Mouse (Mus musculus) kidney, adult 11 months (tissue): ENCODE results near the gene Ptger1.

ENCODE experiments used
- DNase-seq: peaks from one replicate; pipeline ENCODE4 v3.0.0; 2022

The Ptger1 gene

DNA sequence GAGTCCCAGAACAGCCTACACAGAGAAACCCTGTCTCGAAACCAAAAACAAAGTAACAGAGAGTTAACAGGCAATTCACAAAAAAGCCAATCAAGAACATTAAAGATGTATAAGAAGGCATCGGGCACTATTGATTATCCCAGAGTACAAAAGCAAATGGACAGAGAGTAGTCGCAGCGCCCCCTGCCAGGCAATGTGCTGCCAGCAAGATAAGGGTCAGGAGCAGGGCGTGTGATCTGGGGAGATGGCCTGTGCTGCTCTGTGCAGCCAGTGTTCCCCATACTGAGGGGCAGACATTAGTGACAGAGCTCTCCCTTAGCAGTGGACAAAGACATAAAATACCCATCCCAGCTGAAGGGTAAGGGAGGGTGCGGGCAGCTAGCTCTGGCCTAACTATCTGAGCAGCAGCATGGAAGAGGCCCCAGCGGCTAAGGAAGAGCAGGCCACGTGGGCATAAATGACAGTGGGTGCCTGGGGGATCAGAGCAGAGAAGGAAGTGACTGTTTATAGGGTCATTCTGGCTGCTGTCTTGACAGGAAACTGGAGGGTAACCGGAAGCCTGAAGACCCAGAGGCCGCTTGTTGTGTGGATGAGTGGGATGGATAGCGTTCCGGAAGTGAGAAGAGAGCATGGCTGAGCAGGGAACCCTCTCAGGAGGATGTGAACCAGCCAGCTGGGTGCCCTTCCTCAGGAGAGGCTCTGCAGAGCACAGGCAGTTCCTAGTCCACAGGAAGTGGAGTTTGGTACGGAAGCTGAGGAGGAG lies 9.8 kb upstream of the Ptger1 start:
- no peak for DNase-seq

DNA sequence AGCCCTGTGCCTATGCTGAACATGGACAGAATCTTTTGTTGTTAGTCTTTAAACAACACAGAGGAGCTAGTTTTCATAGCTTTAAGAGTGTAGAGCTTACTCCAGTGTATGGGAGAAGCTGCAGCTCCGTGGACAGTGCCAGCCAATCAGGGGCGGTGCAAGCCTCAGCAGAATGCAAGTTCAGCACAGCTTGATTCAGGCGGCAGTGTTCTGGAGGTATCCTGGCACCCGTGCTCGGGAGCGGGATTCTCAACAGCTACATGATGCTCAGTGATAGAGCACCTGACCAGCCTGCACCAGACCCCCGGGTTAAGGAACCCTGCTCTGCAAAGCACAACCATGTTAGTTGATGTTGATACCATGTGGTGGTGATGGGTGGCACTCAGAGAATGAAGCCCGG lies 5.9 kb upstream of the Ptger1 start:
- DNase-seq: no peak

GRCm38 (mm10) chr8:83660995-83661680 lies 5.3 kb upstream of the Ptger1 start:
- peak; percentile 44 for DNase-seq

DNA sequence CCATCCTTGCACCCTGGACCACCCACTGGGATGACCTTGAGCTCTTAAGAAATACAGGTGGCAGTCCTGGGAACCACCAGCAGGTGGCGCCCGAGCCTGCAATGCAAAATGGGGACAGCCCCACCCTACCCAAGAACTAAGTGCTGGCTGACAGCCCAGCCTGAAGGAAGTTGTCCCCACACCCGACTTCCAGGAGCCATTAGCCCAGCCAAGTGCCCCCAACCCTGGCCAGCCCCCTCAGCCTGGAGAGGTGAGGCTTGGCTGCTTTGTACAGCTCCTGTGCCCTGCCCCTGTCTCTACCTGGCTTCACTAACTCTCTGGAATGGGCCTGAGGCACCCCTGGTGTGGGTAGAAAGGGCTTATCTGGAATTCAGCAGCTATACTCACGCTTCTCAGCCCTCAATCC lies 4.1 kb upstream of the Ptger1 start:
- peak; percentile 91 for DNase-seq

DNA sequence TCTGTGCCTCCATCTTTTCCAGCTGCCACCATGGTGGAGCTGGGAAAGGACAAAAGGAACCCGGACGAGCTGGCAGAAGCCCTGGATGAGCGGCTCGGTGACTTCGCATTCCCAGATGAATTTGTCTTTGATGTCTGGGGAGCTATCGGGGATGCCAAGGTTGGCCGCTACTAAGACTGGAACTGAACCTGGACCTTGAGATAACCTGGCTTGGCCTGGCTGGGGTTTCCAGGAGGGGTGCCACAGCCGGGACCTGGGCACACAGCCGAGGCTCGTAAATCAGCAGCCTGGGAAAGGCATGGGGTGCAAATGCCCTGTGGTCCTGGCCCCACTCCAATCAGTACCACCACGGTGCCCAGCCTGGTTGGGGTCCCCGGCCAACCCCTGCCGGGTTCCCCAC lies 2.4 kb upstream of the Ptger1 start:
- DNase-seq: no peak

- DNase-seq: no peak
These were observed 1.4 kb upstream of the Ptger1 start for GRCm38 (mm10) chr8:83664931-83665625.

- DNase-seq: no peak
These were observed 372 bp downstream of the Ptger1 start for GRCm38 (mm10) chr8:83666866-83667234.

DNA sequence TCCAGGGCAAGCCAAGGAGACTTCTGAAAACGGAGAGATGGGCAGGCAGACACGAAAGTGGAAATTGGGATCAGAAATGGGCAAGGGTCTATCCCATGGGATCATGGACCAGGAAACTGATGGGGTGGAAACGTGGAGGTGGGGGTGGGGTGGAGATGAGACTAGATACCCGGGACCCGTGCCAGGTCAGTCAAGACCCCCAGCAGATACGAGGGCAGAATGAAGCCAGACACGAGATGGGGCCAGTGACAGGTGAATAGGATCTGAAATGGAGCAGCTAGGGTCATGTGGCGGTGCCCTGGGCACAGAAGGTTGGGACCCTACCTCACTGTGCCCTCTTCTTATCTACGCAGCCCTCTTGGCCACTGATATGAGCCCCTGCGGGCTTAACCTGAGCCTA lies 1.0 kb downstream of the Ptger1 start:
- DNase-seq: no peak

DNA sequence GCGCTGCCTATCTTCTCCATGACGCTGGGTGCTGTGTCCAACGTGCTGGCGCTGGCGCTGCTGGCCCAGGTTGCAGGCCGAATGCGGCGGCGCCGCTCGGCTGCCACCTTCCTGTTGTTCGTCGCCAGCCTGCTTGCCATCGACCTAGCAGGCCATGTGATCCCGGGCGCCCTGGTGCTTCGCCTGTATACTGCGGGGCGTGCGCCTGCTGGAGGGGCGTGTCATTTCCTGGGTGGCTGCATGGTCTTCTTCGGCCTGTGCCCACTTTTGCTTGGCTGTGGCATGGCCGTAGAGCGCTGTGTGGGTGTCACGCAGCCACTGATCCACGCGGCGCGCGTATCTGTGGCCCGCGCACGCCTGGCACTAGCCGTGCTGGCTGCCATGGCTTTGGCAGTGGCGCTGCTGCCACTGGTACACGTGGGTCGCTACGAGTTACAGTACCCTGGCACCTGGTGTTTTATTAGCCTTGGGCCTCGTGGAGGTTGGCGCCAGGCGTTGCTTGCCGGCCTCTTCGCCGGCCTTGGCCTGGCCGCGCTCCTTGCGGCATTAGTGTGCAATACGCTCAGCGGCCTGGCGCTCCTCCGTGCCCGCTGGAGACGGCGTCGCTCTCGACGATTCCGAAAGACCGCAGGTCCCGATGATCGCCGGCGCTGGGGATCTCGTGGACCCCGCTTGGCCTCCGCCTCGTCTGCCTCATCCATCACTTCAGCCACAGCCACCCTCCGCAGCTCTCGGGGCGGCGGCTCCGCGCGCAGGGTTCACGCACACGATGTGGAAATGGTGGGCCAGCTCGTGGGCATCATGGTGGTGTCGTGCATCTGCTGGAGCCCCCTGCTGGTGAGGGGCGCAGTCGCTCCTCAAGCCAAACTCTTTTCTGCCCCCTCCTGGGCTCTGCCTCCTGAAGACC lies 1.8 kb downstream of the Ptger1 start:
- no peak for DNase-seq

DNA sequence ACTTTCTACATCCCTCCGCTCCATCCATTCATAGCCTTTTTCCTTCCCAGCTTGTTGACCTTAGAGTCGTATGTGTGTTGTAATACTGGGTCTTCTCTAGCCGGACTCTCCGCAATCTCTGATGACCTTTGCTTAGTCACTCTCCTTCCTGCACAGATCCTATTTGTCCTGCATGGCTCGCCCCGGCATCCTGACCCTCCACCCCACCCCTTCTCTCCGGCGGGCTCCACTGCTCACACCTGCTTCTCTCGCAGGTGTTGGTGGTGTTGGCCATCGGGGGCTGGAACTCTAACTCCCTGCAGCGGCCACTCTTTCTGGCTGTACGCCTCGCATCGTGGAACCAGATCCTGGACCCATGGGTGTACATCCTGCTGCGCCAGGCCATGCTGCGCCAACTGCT lies 2.5 kb downstream of the Ptger1 start:
- DNase-seq: no peak

DNA sequence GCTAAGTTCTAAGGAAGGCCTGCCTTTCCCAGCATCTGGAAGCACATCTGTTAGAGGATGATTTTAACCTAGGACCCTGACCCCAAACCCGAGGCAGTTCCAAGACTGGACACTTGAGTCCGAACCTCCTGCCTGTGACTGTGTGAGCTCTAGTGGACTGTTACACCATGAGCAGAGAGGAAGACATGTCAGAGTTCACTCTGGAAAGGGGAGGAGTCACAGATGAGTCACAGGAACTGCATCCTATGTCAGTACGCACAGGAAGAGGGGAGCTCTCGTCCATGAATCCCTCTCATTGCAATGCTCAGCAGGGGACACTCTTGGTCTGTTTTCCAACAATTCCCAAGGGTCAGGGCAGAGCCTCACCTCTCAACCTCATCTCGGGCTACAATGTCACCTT lies 6.5 kb downstream of the Ptger1 start:
- no peak for DNase-seq

GRCm38 (mm10) chr8:83674497-83674896 lies 8.0 kb downstream of the Ptger1 start:
- DNase-seq: no peak

- DNase-seq: no peak
These were observed 13.4 kb downstream of the Ptger1 start for GRCm38 (mm10) chr8:83679866-83680265.

DNA sequence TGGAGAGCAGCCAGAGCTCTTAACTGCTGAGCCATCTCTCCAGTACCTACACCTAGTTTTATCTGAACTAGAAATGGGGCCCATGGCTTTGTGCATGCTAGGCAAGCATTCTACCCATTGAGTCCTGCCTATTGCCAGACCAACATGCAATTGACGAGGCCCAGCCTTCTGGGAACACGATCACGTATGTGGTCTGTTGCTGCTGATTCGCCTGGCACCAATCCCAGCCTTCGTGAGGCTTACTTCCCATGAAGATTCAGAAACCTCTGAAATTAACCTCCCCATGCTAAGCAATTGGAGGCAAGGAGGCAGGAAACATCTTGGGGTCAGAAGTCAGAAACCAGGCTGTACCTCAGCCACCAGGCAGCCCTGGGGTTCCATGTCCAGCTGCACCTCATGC lies 14.1 kb downstream of the Ptger1 start:
- DNase-seq: no peak

DNA sequence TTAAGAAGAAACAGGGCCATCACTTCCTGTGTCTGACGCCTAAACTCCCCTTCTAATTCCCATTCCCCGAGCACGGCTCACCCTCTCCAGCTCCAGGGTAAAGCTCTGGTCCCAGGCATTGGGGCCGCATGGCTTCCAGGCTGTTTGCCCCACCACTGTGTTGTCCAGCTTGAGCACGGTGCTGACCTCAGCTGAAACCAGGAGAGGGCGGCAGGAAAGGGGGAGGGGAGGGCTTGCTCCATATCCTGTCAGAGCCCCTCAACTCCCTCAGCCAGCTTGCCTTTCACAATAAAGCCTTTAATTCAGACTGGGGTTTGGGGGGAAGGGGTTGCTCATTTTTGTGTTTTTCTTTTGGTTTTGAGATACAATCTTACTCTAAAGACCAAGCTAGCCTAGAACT lies 14.6 kb downstream of the Ptger1 start:
- no peak for DNase-seq

DNA sequence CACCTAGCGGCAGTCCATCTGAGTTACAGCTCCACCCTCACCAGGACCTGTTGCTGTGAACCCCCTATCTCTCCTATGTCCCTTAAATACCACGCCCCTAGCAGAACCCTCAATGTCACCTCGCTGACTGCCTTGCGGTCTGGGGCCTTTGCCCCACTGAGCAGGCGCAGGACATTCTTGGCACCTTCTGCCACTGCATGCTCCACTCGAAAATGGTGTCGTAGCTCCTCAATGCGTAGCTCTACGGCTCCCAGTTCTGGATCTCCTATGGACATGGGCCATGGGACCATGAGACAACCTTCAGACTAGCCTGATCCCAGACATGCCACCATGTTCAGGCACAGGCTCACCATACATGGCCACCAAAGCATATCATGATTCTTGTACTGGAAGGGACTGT lies 18.0 kb downstream of the Ptger1 start:
- DNase-seq: no peak

DNA sequence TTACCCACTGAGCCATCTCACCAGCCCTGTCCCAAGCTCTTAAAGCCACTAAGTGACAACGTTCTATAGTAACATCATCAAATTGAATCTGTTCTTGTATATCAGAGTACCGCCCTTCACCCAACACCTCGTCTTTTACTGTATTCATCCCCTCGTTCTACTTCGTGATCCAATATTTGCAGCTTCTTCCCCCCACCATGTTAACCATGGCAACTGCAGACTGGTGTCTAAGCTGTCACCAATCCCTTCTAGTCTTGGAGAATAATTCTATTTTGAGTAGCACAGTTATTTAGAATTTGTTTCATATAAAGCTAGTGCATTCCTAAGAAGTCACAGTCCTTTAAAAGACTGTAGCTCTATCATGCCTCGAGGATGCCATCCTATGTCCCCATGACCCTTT lies 22.8 kb downstream of the Ptger1 start:
- no peak for DNase-seq

- DNase-seq: no peak
These were observed 27.2 kb downstream of the Ptger1 start for GRCm38 (mm10) chr8:83693609-83694236.

GRCm38 (mm10) chr8:83694369-83695160 lies 28.1 kb downstream of the Ptger1 start:
- peak; percentile 53 for DNase-seq

DNA sequence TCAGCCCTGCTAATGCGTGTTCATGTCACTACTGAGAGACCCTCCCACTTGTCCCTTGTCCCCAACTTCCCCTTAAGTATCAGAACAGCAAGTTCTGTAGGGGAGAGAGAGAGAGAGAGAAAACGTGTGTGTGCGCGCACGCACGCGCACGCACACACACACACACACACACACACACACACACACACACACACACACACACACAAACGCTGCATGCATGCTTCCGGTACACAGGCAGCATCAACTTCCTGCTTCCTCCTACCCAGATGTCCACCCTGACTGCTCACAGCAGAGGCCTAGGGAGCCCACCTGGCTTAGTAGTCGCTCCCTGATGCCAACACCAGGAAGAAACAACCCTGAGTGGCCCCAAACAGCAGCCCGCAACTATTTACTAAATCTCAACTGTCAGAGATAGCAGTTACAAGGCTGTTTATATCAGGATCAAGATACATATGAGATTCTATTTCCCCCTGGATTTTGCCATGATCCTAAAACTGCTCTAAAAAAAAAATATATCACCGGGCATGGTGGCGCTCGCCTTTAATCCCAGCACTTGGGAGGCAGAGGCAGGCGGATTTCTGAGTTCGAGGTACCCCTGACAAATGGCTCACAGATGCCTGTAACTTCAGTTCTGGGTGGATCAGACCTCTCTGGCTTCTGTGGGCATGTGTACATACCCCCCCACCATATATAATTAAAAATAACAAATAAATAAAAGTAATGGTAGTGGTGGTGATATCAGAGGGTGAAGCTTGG lies 29.1 kb downstream of the Ptger1 start:
- no peak for DNase-seq
